Mouse (Mus musculus): ENCODE measurements around the gene Tppp2. TPM values are rescaled to one million over a fixed set of nuclear protein-coding genes. Genes with fewer than 3 reads are reported as not detected.
"Not testable (repeated sequence)": the region's sequence is repeated elsewhere in the genome, so short reads cannot be mapped to it uniquely, and the experiment has no call there.

Tppp2 gene
- polyA plus RNA-seq, 1 experiment from 2014 or later = not detected

DNA sequence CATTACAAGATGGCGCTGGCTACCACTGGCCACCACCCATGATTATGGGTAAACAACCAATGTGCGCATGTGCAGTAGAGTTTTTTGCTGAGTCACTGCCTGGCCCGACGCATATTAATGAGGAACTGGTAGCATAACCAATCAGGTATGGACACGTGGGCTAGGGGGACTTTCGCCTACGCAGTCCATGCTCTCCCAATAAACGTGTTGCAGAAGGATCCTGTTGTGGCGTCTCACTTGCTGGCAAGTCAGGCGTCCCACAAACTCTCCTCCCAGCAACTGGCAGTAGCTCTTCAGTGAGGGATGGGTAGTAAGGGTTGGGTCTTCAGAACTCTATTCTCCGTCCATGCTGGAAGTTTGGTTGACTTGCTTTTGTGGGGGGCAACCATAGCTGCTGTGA, 8.7 kb downstream of the Tppp2 start:
- H3K36me3 ChIP-seq; H3K27me3 ChIP-seq (replicated peaks); H3K4me2 ChIP-seq; H3K9me3 ChIP-seq (replicated peaks); H3K4me3 ChIP-seq; H3K9ac ChIP-seq; ATAC-seq (ENCODE audit: insufficient number of reproducible peaks, low FRiP score); H3K27ac ChIP-seq (ENCODE audit: poor library complexity, severe bottlenecking): not testable (repeated sequence)
- 90% methylated on average over 11 of the region's 11 CpGs for WGBS
- peaks cover 22% of the 10 kb centered on the region for H3K4me1 ChIP-seq (replicated peaks)

GRCm38 (mm10) chr14:51929309-51929943, 11.2 kb downstream of the Tppp2 start:
- peaks cover 8% of the 10 kb centered on the region; the same call in 1 of the 2 replicates for H3K4me1 ChIP-seq (replicated peaks)
- no peak overlapping the region for H3K4me2 ChIP-seq
- H3K27me3 ChIP-seq (replicated peaks) = no peaks in the 10 kb centered on the region
- no peak overlapping the region for H3K4me3 ChIP-seq
- peak overlapping the region; percentile 22; the same call in 1 of the 2 replicates for H3K9ac ChIP-seq
- no peak overlapping the region for H3K27ac ChIP-seq (ENCODE audit: poor library complexity, severe bottlenecking)
- WGBS = 68% methylated on average over 8 of the region's 8 CpGs
- ATAC-seq (ENCODE audit: insufficient number of reproducible peaks, low FRiP score) = no peak
- H3K9me3 ChIP-seq (replicated peaks) = no peaks in the 10 kb centered on the region; the same call in 1 of the 2 replicates
- H3K36me3 ChIP-seq = no peaks in the 10 kb centered on the region

DNA sequence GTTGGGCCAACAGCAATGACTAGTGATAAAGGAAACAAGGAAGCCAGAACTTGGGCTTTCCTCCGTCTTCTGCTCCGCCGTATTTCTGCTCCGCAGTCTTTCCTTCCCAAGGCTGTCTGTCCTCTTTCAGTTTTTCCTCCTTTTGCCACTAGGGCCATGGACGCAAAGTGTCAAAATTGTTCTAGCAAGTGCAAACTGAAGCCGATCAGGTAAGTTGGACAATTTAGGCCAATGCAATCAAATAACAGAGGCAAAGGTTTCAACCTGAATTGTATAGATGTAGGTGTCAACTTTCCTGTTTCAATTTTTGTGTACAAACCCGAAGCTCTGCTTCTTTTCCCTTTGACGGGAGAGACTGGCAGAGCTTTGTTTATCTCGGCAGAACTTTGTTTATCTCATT, 11.7 kb downstream of the Tppp2 start:
- WGBS = 54% methylated on average over 9 of the region's 9 CpGs
- Histone ChIP-seq H3K4me2 (no peak overlapping the region), H3K36me3 (no peaks in the 10 kb centered on the region), H3K4me3 (no peak overlapping the region), H3K9me3 (replicated peaks) (peaks cover 3% of the 10 kb centered on the region), H3K27me3 (replicated peaks) (no peaks in the 10 kb centered on the region), H3K4me1 (replicated peaks) (0 out of 2 replicates have a peak, but pooled peaks cover 7% of the 10 kb centered on the region), H3K27ac (ENCODE audit: poor library complexity, severe bottlenecking) (no peak overlapping the region), H3K9ac (0 out of 2 replicates have a peak overlapping the region, but pooled peaks have one; percentile 31)
- ATAC-seq (ENCODE audit: insufficient number of reproducible peaks, low FRiP score) = no peak

DNA sequence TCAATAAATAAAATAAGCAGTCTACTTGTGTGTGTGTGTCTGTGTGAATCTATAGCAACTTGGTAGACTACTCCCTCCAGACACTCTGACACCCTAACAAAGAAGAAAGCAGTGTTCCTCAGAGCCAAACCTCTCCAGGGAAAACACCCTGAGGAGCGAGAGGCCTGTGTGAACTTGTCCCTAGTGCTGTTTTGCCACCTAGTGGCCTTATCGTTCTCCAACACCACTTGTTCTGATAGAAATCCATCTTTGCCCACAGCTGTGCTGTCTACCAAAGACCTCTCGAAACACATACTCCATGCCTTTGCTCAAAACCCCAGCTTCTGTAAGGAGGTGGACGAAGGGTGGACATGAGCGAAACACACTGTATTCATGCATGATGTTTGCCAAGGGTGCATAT, 12.6 kb downstream of the Tppp2 start:
- Histone ChIP-seq H3K4me1 (replicated peaks) (0 out of 2 replicates have a peak, but pooled peaks cover 7% of the 10 kb centered on the region), H3K4me2 (no peak overlapping the region), H3K27me3 (replicated peaks) (no peaks in the 10 kb centered on the region), H3K9me3 (replicated peaks) (peaks cover 8% of the 10 kb centered on the region), H3K9ac (no peak overlapping the region), H3K27ac (ENCODE audit: poor library complexity, severe bottlenecking) (no peak overlapping the region), H3K36me3 (no peaks in the 10 kb centered on the region), H3K4me3 (no peak overlapping the region)
- ATAC-seq (ENCODE audit: insufficient number of reproducible peaks, low FRiP score) = peak; percentile 74
- 30% methylated on average over 5 of the region's 5 CpGs for WGBS

GRCm38 (mm10) chr14:51932092-51933020, 14.1 kb downstream of the Tppp2 start:
- no peak overlapping the region for H3K4me2 ChIP-seq
- H3K9ac ChIP-seq = no peak overlapping the region
- 63% methylated on average over 10 of the region's 10 CpGs for WGBS
- H3K27me3 ChIP-seq (replicated peaks) = no peaks in the 10 kb centered on the region
- H3K4me1 ChIP-seq (replicated peaks) = 0 out of 2 replicates have a peak, but pooled peaks cover 7% of the 10 kb centered on the region
- ATAC-seq (ENCODE audit: insufficient number of reproducible peaks, low FRiP score) = no peak
- peaks cover 11% of the 10 kb centered on the region for H3K9me3 ChIP-seq (replicated peaks)
- H3K4me3 ChIP-seq = no peak overlapping the region
- H3K27ac ChIP-seq (ENCODE audit: poor library complexity, severe bottlenecking) = no peak overlapping the region
- H3K36me3 ChIP-seq = no peaks in the 10 kb centered on the region

GRCm38 (mm10) chr14:51939005-51939404, 20.8 kb downstream of the Tppp2 start:
- 81% methylated on average over 9 of the region's 9 CpGs for WGBS
- peaks cover 4% of the 10 kb centered on the region; the same call in 1 of the 2 replicates for H3K4me1 ChIP-seq (replicated peaks)
- no peak overlapping the region for H3K9ac ChIP-seq
- no peak overlapping the region for H3K4me2 ChIP-seq
- no peak for ATAC-seq (ENCODE audit: insufficient number of reproducible peaks, low FRiP score)
- H3K27me3 ChIP-seq (replicated peaks) = no peaks in the 10 kb centered on the region
- no peaks in the 10 kb centered on the region for H3K36me3 ChIP-seq
- H3K4me3 ChIP-seq = no peak overlapping the region
- H3K9me3 ChIP-seq (replicated peaks) = peaks cover 16% of the 10 kb centered on the region
- no peak overlapping the region for H3K27ac ChIP-seq (ENCODE audit: poor library complexity, severe bottlenecking)

GRCm38 (mm10) chr14:51940944-51941560, 22.8 kb downstream of the Tppp2 start:
- no peak overlapping the region for H3K4me2 ChIP-seq
- no peak overlapping the region for H3K27ac ChIP-seq (ENCODE audit: poor library complexity, severe bottlenecking)
- peaks cover 4% of the 10 kb centered on the region; the same call in 1 of the 2 replicates for H3K4me1 ChIP-seq (replicated peaks)
- peaks cover 9% of the 10 kb centered on the region for H3K9me3 ChIP-seq (replicated peaks)
- 42% methylated on average over 8 of the region's 8 CpGs for WGBS
- no peaks in the 10 kb centered on the region for H3K27me3 ChIP-seq (replicated peaks)
- peak; percentile 39; the same call in 1 of the 2 replicates for ATAC-seq (ENCODE audit: insufficient number of reproducible peaks, low FRiP score)
- no peak overlapping the region for H3K4me3 ChIP-seq
- H3K9ac ChIP-seq = no peak overlapping the region
- H3K36me3 ChIP-seq = no peaks in the 10 kb centered on the region

DNA sequence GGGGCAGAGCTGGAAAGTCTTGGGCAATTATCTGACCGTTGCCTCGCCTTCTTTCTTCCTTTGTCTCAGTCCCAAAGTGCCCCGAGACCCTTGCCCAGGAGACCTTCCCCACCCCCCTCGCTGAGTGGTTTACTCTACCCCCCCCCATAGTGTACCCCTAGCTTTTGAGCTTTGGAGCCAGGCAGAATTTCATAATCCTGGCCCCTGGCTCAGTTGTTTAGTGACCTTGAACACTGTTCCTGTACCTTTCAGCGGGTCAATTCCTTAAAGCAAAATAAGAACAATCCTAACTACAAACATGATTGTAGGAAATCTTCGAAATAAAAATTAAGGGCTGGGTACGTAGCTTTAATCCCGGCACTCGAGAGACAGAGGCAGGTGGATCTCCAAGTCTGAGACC, 23.4 kb downstream of the Tppp2 start:
- H3K27ac ChIP-seq (ENCODE audit: poor library complexity, severe bottlenecking) = no peak overlapping the region
- no peak for ATAC-seq (ENCODE audit: insufficient number of reproducible peaks, low FRiP score)

GRCm38 (mm10) chr14:51942236-51942635, 24.0 kb downstream of the Tppp2 start:
- no peak overlapping the region for H3K27ac ChIP-seq (ENCODE audit: poor library complexity, severe bottlenecking)
- H3K36me3 ChIP-seq = no peaks in the 10 kb centered on the region
- ATAC-seq (ENCODE audit: insufficient number of reproducible peaks, low FRiP score) = no peak
- H3K4me2 ChIP-seq = no peak overlapping the region
- H3K4me1 ChIP-seq (replicated peaks) = peaks cover 4% of the 10 kb centered on the region; the same call in 1 of the 2 replicates
- no peak overlapping the region for H3K4me3 ChIP-seq
- H3K9me3 ChIP-seq (replicated peaks) = peaks cover 7% of the 10 kb centered on the region
- no peaks in the 10 kb centered on the region for H3K27me3 ChIP-seq (replicated peaks)
- no peak overlapping the region for H3K9ac ChIP-seq
- WGBS = 56% methylated on average over 7 of the region's 7 CpGs

More for the DNA sequence above, 23.4 kb downstream of the Tppp2 start:
- Histone ChIP-seq H3K27me3 (replicated peaks) (no peaks in the 10 kb centered on the region), H3K4me1 (replicated peaks) (peaks cover 4% of the 10 kb centered on the region; the same call in 1 of the 2 replicates), H3K4me2 (no peak overlapping the region), H3K36me3 (no peaks in the 10 kb centered on the region), H3K9me3 (replicated peaks) (peaks cover 9% of the 10 kb centered on the region), H3K9ac (no peak overlapping the region), H3K4me3 (no peak overlapping the region)
- 65% methylated on average over 9 of the region's 9 CpGs for WGBS

DNA sequence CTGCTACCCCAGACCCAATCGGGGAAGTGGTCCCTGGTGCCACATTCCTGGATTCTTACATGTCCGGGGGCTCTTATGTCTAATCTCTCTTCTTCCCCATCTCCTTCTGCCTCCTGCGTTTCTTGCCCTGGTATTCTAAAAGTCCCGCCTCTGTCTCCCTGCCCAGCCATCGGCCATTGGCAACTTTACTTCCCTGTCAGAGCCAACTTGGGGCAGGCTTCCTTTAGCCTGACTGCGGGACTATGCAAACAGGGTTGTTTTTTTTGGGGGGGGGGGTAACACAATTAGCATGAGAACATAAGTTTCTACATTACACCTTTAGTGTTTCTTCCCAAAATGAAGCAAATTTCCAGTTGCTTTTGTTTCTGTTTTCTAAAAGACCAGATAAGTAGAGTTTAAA, 25.1 kb downstream of the Tppp2 start:
- no peak overlapping the region for H3K4me2 ChIP-seq
- H3K4me3 ChIP-seq = no peak overlapping the region
- H3K36me3 ChIP-seq = no peaks in the 10 kb centered on the region
- no peak for ATAC-seq (ENCODE audit: insufficient number of reproducible peaks, low FRiP score)
- no peak overlapping the region for H3K9ac ChIP-seq
- no peak overlapping the region for H3K27ac ChIP-seq (ENCODE audit: poor library complexity, severe bottlenecking)
- peaks cover 3% of the 10 kb centered on the region; the same call in 1 of the 2 replicates for H3K9me3 ChIP-seq (replicated peaks)
- WGBS = 69% methylated on average over 6 of the region's 6 CpGs
- no peaks in the 10 kb centered on the region for H3K27me3 ChIP-seq (replicated peaks)
- H3K4me1 ChIP-seq (replicated peaks) = peaks cover 4% of the 10 kb centered on the region; the same call in 1 of the 2 replicates

- no peak for ATAC-seq (ENCODE audit: insufficient number of reproducible peaks, low FRiP score)
- H3K9ac ChIP-seq = no peak overlapping the region
- H3K9me3 ChIP-seq (replicated peaks) = peaks cover 3% of the 10 kb centered on the region
- no peak overlapping the region for H3K4me2 ChIP-seq
- peaks cover 7% of the 10 kb centered on the region for H3K4me1 ChIP-seq (replicated peaks)
- H3K27ac ChIP-seq (ENCODE audit: poor library complexity, severe bottlenecking) = no peak overlapping the region
- H3K36me3 ChIP-seq = no peaks in the 10 kb centered on the region
- H3K27me3 ChIP-seq (replicated peaks) = peaks cover 3% of the 10 kb centered on the region; the same call in 1 of the 2 replicates
- H3K4me3 ChIP-seq = no peak overlapping the region
- WGBS = 76% methylated on average over 2 of the region's 2 CpGs
Observed at GRCm38 (mm10) chr14:51960316-51960715, 42.1 kb downstream of the Tppp2 start.
